Comparison of ENCODE assay signal across 10 mouse cellular contexts in genomic region chr2:75791561-75792308, GRCm38 (mm10). TPM values are rescaled to one million over a fixed set of nuclear protein-coding genes. Genes with fewer than 3 reads are reported as not detected.
DNase-seq lines count a peak whose midpoint lies in the region; ATAC-seq and TF ChIP-seq lines count a peak whose summit lies in the region.
"Had no signal": no experiment of that assay in that cellular context is flagged by ENCODE, and none has a peak within 500 bp of the region (broad histone marks: within the 10 kb centered on the region; RNA-seq: fewer than 3 reads in every experiment).

No protein-coding gene starts in this region.

- no peak; the same call in 1 of the 2 replicates for TF ChIP-seq CTCF in heart, postnatal 0 days (IDR thresholded peaks at IDR 0.05; ENCODE audit: low read depth)
- no peak for TF ChIP-seq CTCF in G1E (IDR thresholded peaks at IDR 0.05; ENCODE audit: low read depth, low read length)

- whole genome bisulfite sequencing in heart, postnatal 0 days: 72% methylated on average over 18 of the region's 18 CpGs
- 30% methylated on average over 18 of the region's 18 CpGs for WGBS in liver, embryonic 12.5 days (ENCODE audit: insufficient replicate concordance)

- H3K4me1 ChIP-seq in heart, postnatal 0 days (ENCODE audit: control insufficient read depth, insufficient read depth): no peaks in the 10 kb centered on the region
- H3K4me1 ChIP-seq in G1E (ENCODE audit: insufficient read depth, low read depth, low read length): peaks cover 18% of the 10 kb centered on the region
- H3K4me1 ChIP-seq in liver, embryonic 12.5 days: peaks cover 4% of the 10 kb centered on the region

- no peaks in the 10 kb centered on the region for H3K27me3 ChIP-seq in heart, postnatal 0 days (ENCODE audit: control insufficient read depth, insufficient read depth, low read length)
- peaks cover 22% of the 10 kb centered on the region for H3K27me3 ChIP-seq in G1E (ENCODE audit: insufficient read depth, low read length)
- H3K27me3 ChIP-seq in liver, embryonic 12.5 days (replicated peaks): no peaks in the 10 kb centered on the region
- H3K27me3 ChIP-seq: embryonic facial prominence, embryonic 13.5 days had no signal

- DNase-seq in heart, postnatal 0 days (ENCODE audit: low spot score): no peak
- no peak for DNase-seq in heart, postnatal 4 days
- DNase-seq in 416B (ENCODE audit: low read depth) (peak; percentile 82), G1E (ENCODE audit: low spot score) (no peak)
- DNase-seq in right cerebral cortex, postnatal 14 days: no peak
- DNase-seq in urinary bladder, postnatal 25 days (ENCODE audit: low spot score): no peak

- no peaks in the 10 kb centered on the region for H3K36me3 ChIP-seq in heart, postnatal 0 days (replicated peaks; ENCODE audit: control insufficient read depth, insufficient read depth, low read length)
- H3K36me3 ChIP-seq in G1E (replicated peaks): no peaks in the 10 kb centered on the region
- no peaks in the 10 kb centered on the region for H3K36me3 ChIP-seq in liver, embryonic 12.5 days
- H3K36me3 ChIP-seq: embryonic facial prominence, embryonic 13.5 days had no signal

- no peak for ATAC-seq in heart, postnatal 0 days (ENCODE audit: insufficient read depth, low read depth)
- ATAC-seq in G1E (ENCODE audit: extremely low read depth, insufficient number of reproducible peaks, low FRiP score, poor library complexity, severe bottlenecking): peak; percentile 26; the same call in 1 of the 2 replicates
- no peak for ATAC-seq in liver, embryonic 12.5 days
- no peak for ATAC-seq in frontal cortex, adult (ENCODE audit: low TSS enrichment)
- ATAC-seq: midbrain, embryonic 16.5 days had no signal

- no peaks in the 10 kb centered on the region for H3K9me3 ChIP-seq in heart, postnatal 0 days (replicated peaks; ENCODE audit: control insufficient read depth, low read length)
- H3K9me3 ChIP-seq in G1E (replicated peaks): no peaks in the 10 kb centered on the region
- no peaks in the 10 kb centered on the region for H3K9me3 ChIP-seq in liver, embryonic 12.5 days (replicated peaks)
- H3K9me3 ChIP-seq: embryonic facial prominence, embryonic 13.5 days had no signal

- peak overlapping the region; percentile 42; the same call in 1 of the 2 replicates for H3K4me2 ChIP-seq in heart, postnatal 0 days (ENCODE audit: low read depth, low read length)
- peak overlapping the region; percentile 62 for H3K4me2 ChIP-seq in liver, embryonic 12.5 days
- H3K4me2 ChIP-seq: embryonic facial prominence, embryonic 13.5 days had no signal

- no peak overlapping the region for H3K9ac ChIP-seq in heart, postnatal 0 days (replicated peaks; ENCODE audit: low read depth, low read length)
- no peak overlapping the region for H3K9ac ChIP-seq in liver, embryonic 12.5 days
- H3K9ac ChIP-seq: embryonic facial prominence, embryonic 13.5 days had no signal

- TF ChIP-seq EP300 in heart, postnatal 0 days (IDR thresholded peaks at IDR 0.05; ENCODE audit: low read depth): no peak

- H3K4me3 ChIP-seq in heart, postnatal 0 days (ENCODE audit: low read depth, low read length): no peak overlapping the region
- peak overlapping the region; percentile 45; the same call in 1 of the 2 replicates for H3K4me3 ChIP-seq in G1E (ENCODE audit: low read depth, low read length)
- peak overlapping the region; percentile 26 for H3K4me3 ChIP-seq in liver, embryonic 12.5 days
- H3K4me3 ChIP-seq: embryonic facial prominence, embryonic 13.5 days had no signal

- no peak overlapping the region for H3K27ac ChIP-seq in heart, postnatal 0 days (ENCODE audit: low read depth)
- no peak overlapping the region; the same call in 1 of the 2 replicates for H3K27ac ChIP-seq in liver, embryonic 12.5 days
- H3K27ac ChIP-seq: embryonic facial prominence, embryonic 13.5 days had no signal

RNA-seq across cellular contexts. Expression of gene Agps, which starts 40.2 kb away (rescaled TPM):
- total RNA-seq in heart, postnatal 0 days (2014; rRNA removed; ENCODE audit: low replicate concordance): 19.9 and 23.6 TPM in 2 replicates
- 11.8 and 12.4 TPM in 2 replicates for polyA plus RNA-seq in heart, postnatal 0 days (2015; fragmentation: Nextera tagmentation; extraction: Ambion mirVana)
- 10 to 100 TPM; 49.4 to 57.1 TPM for total RNA-seq in heart, postnatal 4 days (2021)
- total RNA-seq in G1E (2014; fragmentation: Nextera tagmentation) (80.7 and 87.7 TPM in 2 replicates), G1E (2017) (64.7 and 77.9 TPM in 2 replicates)
- polyA plus RNA-seq in G1E (2012): 10.4 and 11.2 TPM in 2 replicates
- polyA plus RNA-seq in liver, embryonic 12.5 days (2016; fragmentation: Nextera tagmentation; extraction: Ambion mirVana): 26.7 and 29.7 TPM in 2 replicates
